Comparison of ENCODE assay signal across 15 mouse cellular contexts in genomic region chr3:95306244-95306643, GRCm38 (mm10).
"Had no signal": no experiment of that assay in that cellular context is flagged by ENCODE, and none has a peak within 500 bp of the region (broad histone marks: within the 10 kb centered on the region; RNA-seq: fewer than 3 reads in every experiment).

No protein-coding gene starts in this region.

- H3K27ac ChIP-seq: lung, embryonic 15.5 days; macrophage; midbrain, embryonic 13.5 days; midbrain, embryonic 15.5 days; neural tube, embryonic 12.5 days; stomach, embryonic 15.5 days had no signal

- H3K4me3 ChIP-seq: lung, embryonic 15.5 days; midbrain, embryonic 13.5 days; midbrain, embryonic 15.5 days; neural tube, embryonic 12.5 days; stomach, embryonic 15.5 days had no signal

- H3K4me2 ChIP-seq: lung, embryonic 15.5 days; midbrain, embryonic 11.5 days; midbrain, embryonic 13.5 days; midbrain, embryonic 15.5 days; neural tube, embryonic 12.5 days; stomach, embryonic 15.5 days had no signal

- H3K4me1 ChIP-seq: lung, embryonic 15.5 days; midbrain, embryonic 13.5 days; midbrain, embryonic 15.5 days; neural tube, embryonic 12.5 days had no signal

- H3K9me3 ChIP-seq: lung, embryonic 15.5 days; midbrain, embryonic 13.5 days; midbrain, embryonic 15.5 days; neural tube, embryonic 12.5 days; stomach, embryonic 15.5 days had no signal

- DNase-seq: liver, postnatal 0 days; lung, adult 2 months; lung, postnatal 14 days; lung, postnatal 36 days; right cerebral cortex, postnatal 14 days; thymus, adult 2 months; thymus, postnatal 25 days; thymus, postnatal 4 days had no signal

- H3K36me3 ChIP-seq: lung, embryonic 15.5 days; midbrain, embryonic 13.5 days; midbrain, embryonic 15.5 days; stomach, embryonic 15.5 days had no signal

- H3K9ac ChIP-seq: liver, postnatal 0 days; lung, embryonic 15.5 days; midbrain, embryonic 13.5 days; midbrain, embryonic 15.5 days; neural tube, embryonic 12.5 days; stomach, embryonic 15.5 days had no signal

- H3K27me3 ChIP-seq: lung, embryonic 15.5 days; midbrain, embryonic 13.5 days; midbrain, embryonic 15.5 days; neural tube, embryonic 12.5 days; stomach, embryonic 15.5 days had no signal

- ATAC-seq: liver, postnatal 0 days; midbrain, embryonic 13.5 days; midbrain, embryonic 15.5 days had no signal
